Mouse (Mus musculus): ENCODE data around the gene Bcam. TPM values are rescaled to one million over a fixed set of nuclear protein-coding genes. Genes with fewer than 3 reads are reported as not detected.

Bcam gene
- total and polyA plus RNA-seq, 3 experiments: 2.6 to 8.1 TPM; not detected in 1

- Histone ChIP-seq H3K27ac (ENCODE audit: control insufficient read depth, low read depth, low read length) (no peak overlapping the region), H3K9ac (ENCODE audit: control insufficient read depth, low read depth, low read length, poor library complexity, severe bottlenecking) (no peak overlapping the region), H3K4me1 (ENCODE audit: control insufficient read depth in 1 of 2, insufficient read depth in 2 of 2, low read length in 2 of 2) (peaks cover 4 to 10% of the 10 kb centered on the region in 2 experiments; a peak in 3 of 4 replicates), H3K36me3 (ENCODE audit: control insufficient read depth in 1 of 2, insufficient read depth in 2 of 2, low read length in 2 of 2) (no peaks in the 10 kb centered on the region), H3K79me2 (ENCODE audit: control insufficient read depth, insufficient read depth, low read length, poor library complexity) (no peaks in the 10 kb centered on the region), H3K4me3 (ENCODE audit: control insufficient read depth in 1 of 2, insufficient read depth in 1 of 2, low read depth in 2 of 2, low read length in 2 of 2) (no peak overlapping the region), H3K27me3 (ENCODE audit: control insufficient read depth in 1 of 2, insufficient read depth in 2 of 2, low read length in 2 of 2) (no peaks in the 10 kb centered on the region; a peak in 1 of 4 replicates), H3K9me3 (replicated peaks; ENCODE audit: insufficient read depth, low read length) (no peaks in the 10 kb centered on the region)
- TF ChIP-seq MAX (IDR thresholded peaks at IDR 0.05; ENCODE audit: low read length): no peak
- TF ChIP-seq ELF1 (IDR thresholded peaks at IDR 0.05; ENCODE audit: low read depth, low read length): no peak
- TF ChIP-seq MXI1 (IDR thresholded peaks at IDR 0.05; ENCODE audit: low read depth, low read length): no peak
- no peak for TF ChIP-seq MEF2A (IDR thresholded peaks at IDR 0.05; ENCODE audit: extremely low read depth, insufficient replicate concordance, low read depth, low read length, poor library complexity, severe bottlenecking)
- TF ChIP-seq MYB (IDR thresholded peaks at IDR 0.05; ENCODE audit: low read depth, low read length): no peak
- TF ChIP-seq RCOR1 (IDR thresholded peaks at IDR 0.05; ENCODE audit: low read depth, low read length): no peak
- no peak for TF ChIP-seq MYC (IDR thresholded peaks at IDR 0.05; ENCODE audit: low read depth, low read length)
- no peak for TF ChIP-seq E2F4 (IDR thresholded peaks at IDR 0.05; ENCODE audit: borderline replicate concordance, low read depth, low read length)
- TF ChIP-seq POLR2AphosphoS5 (IDR thresholded peaks at IDR 0.05; ENCODE audit: borderline replicate concordance, low read depth, low read length): no peak
- TF ChIP-seq EP300 (IDR thresholded peaks at IDR 0.05; ENCODE audit: low read depth in 1 of 2, low read length in 2 of 2): no peak
- TF ChIP-seq TBP (IDR thresholded peaks at IDR 0.05; ENCODE audit: low read depth, low read length): no peak
- TF ChIP-seq HCFC1 (IDR thresholded peaks at IDR 0.05; ENCODE audit: low read depth, low read length): no peak
- no peak for TF ChIP-seq ETS1 (IDR thresholded peaks at IDR 0.05; ENCODE audit: low read depth, low read length)
- TF ChIP-seq SMC3 (IDR thresholded peaks at IDR 0.05; ENCODE audit: low read depth, low read length): no peak
- no peak for TF ChIP-seq GATA1 (IDR thresholded peaks at IDR 0.05; ENCODE audit: low read depth, low read length)
- no peak for TF ChIP-seq ZC3H11A (IDR thresholded peaks at IDR 0.05; ENCODE audit: low read depth, low read length)
- no peak for TF ChIP-seq TCF12 (IDR thresholded peaks at IDR 0.05; ENCODE audit: low read depth, low read length)
- TF ChIP-seq POLR2A (IDR thresholded peaks at IDR 0.05; ENCODE audit: control insufficient read depth in 1 of 2, insufficient read depth in 1 of 2, low read depth in 1 of 2, low read length in 2 of 2, poor library complexity in 1 of 2): no peak
- DNase-seq (ENCODE audit: low read depth, low spot score): no peak
Measured at GRCm38 (mm10) chr7:19771682-19772081, 866 bp upstream of the Bcam start.

GRCm38 (mm10) chr7:19770375-19770754 lies 451 bp downstream of the Bcam start:
- Histone ChIP-seq H3K9ac (ENCODE audit: control insufficient read depth, low read depth, low read length, poor library complexity, severe bottlenecking) (peak overlapping the region; percentile 68), H3K27me3 (ENCODE audit: control insufficient read depth in 1 of 2, insufficient read depth in 2 of 2, low read length in 2 of 2) (no peaks in the 10 kb centered on the region; a peak in 1 of 4 replicates), H3K27ac (ENCODE audit: control insufficient read depth, low read depth, low read length) (no peak overlapping the region), H3K79me2 (ENCODE audit: control insufficient read depth, insufficient read depth, low read length, poor library complexity) (no peaks in the 10 kb centered on the region), H3K9me3 (replicated peaks; ENCODE audit: insufficient read depth, low read length) (no peaks in the 10 kb centered on the region), H3K4me1 (ENCODE audit: control insufficient read depth in 1 of 2, insufficient read depth in 2 of 2, low read length in 2 of 2) (peaks cover 4 to 10% of the 10 kb centered on the region in 2 experiments; a peak in 3 of 4 replicates), H3K36me3 (ENCODE audit: control insufficient read depth in 1 of 2, insufficient read depth in 2 of 2, low read length in 2 of 2) (no peaks in the 10 kb centered on the region), H3K4me3 (ENCODE audit: control insufficient read depth in 1 of 2, insufficient read depth in 1 of 2, low read depth in 2 of 2, low read length in 2 of 2) (peak overlapping the region; percentile 52 to 84)
- peak; percentile 76 for DNase-seq (ENCODE audit: low read depth, low spot score)
- TF ChIP-seq ZMIZ1 (IDR thresholded peaks at IDR 0.05; ENCODE audit: low read depth, low read length): peak; percentile 41; the same call in 1 of the 2 replicates
- 0 out of 2 replicates have a peak, but pooled peaks have one; percentile 41 for TF ChIP-seq MAZ (IDR thresholded peaks at IDR 0.05; ENCODE audit: low read depth, low read length)
- TF ChIP-seq TBP (IDR thresholded peaks at IDR 0.05; ENCODE audit: low read depth, low read length): no peak
- no peak for TF ChIP-seq RCOR1 (IDR thresholded peaks at IDR 0.05; ENCODE audit: low read depth, low read length)
- peak; percentile 35 to 62; a peak in 2 of 4 replicates for TF ChIP-seq POLR2A (IDR thresholded peaks at IDR 0.05; ENCODE audit: control insufficient read depth in 1 of 2, insufficient read depth in 1 of 2, low read depth in 1 of 2, low read length in 2 of 2, poor library complexity in 1 of 2)
- no peak for TF ChIP-seq KAT2A (conservative IDR thresholded peaks at IDR 0.05; ENCODE audit: low read depth, low read length)
- TF ChIP-seq ZKSCAN1 (IDR thresholded peaks at IDR 0.05; ENCODE audit: low read depth, low read length): no peak
- no peak for TF ChIP-seq SIN3A (IDR thresholded peaks at IDR 0.05; ENCODE audit: low read length)
- peak; percentile 55 for TF ChIP-seq NELFE (IDR thresholded peaks at IDR 0.05; ENCODE audit: low read depth, low read length)
